ENCODE assay signal across 22 mouse cellular contexts in the genomic region with DNA sequence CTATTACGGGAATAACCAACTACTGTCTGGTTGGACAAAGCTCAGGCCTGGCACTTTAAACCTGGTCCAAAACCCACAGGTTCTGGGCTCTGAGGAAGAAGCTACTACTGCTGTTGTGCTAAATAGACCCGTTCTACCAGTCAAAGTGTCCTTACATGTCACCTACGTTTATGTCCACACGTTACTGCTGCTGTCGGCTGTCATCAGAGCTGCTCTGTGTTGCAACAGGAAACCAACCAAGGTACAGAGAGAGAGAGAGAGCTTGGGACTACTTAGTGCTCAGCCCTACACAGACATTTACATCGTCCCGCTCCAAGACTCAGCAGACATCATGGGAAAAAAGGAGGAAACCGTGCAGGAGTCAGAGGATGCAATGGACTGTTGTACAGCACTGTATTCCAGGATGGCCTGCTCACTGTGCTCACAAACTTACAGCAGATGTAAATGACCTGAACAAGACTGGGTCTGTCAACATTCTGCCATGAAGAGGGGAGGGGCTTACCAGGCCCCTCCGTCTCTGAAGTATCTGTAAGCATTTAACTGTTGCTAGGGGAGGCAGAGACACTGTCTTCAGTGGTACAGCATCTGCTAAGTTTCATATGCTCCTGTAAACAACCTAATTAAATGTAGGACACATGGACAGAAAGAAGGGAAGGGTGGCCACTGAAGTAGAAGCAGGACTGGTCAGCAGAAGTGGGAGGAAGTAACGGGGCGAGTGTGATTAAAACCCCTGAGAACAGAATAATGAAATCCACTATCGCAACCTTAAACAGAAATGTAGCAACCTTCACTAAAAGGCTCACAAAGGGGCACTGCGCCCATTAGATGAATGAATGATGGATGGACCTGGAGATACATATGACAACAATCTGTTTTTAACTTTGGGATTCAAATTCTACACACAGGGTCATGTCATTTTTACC.
DNase-seq lines count a peak whose midpoint lies in the region; ATAC-seq lines count a peak whose summit lies in the region.
"Had no signal": no experiment of that assay in that cellular context is flagged by ENCODE, and none has a peak within 500 bp of the region (broad histone marks: within the 10 kb centered on the region; RNA-seq: fewer than 3 reads in every experiment).

No protein-coding gene starts in this region.

- H3K27me3 ChIP-seq in hindbrain, embryonic 16.5 days (replicated peaks; ENCODE audit: control insufficient read depth, insufficient read depth, low read length) = no peaks in the 10 kb centered on the region
- no peaks in the 10 kb centered on the region for H3K27me3 ChIP-seq in hindbrain, embryonic 14.5 days (ENCODE audit: control insufficient read depth, insufficient read depth, low read length)
- H3K27me3 ChIP-seq in embryonic facial prominence, embryonic 14.5 days (replicated peaks; ENCODE audit: control insufficient read depth, insufficient read depth, low read length) = no peaks in the 10 kb centered on the region
- H3K27me3 ChIP-seq: forebrain, embryonic 13.5 days; liver, embryonic 13.5 days; midbrain, embryonic 12.5 days; neural tube, embryonic 13.5 days had no signal

- H3K4me2 ChIP-seq in hindbrain, embryonic 16.5 days (ENCODE audit: low read length) = no peak overlapping the region
- H3K4me2 ChIP-seq in hindbrain, embryonic 14.5 days (replicated peaks) = no peak overlapping the region
- no peak overlapping the region for H3K4me2 ChIP-seq in embryonic facial prominence, embryonic 14.5 days (ENCODE audit: low read depth, low read length)
- H3K4me2 ChIP-seq: forebrain, embryonic 13.5 days; liver, embryonic 13.5 days; midbrain, embryonic 12.5 days; neural tube, embryonic 13.5 days had no signal

- WGBS in hindbrain, embryonic 16.5 days = 91% methylated on average over 13 of the region's 13 CpGs
- 84% methylated on average over 13 of the region's 13 CpGs for WGBS in hindbrain, embryonic 14.5 days
- WGBS in embryonic facial prominence, embryonic 14.5 days = 71% methylated on average over 13 of the region's 13 CpGs

- H3K4me1 ChIP-seq in hindbrain, embryonic 16.5 days (ENCODE audit: control insufficient read depth, insufficient read depth, low read depth, low read length) = no peaks in the 10 kb centered on the region
- no peaks in the 10 kb centered on the region for H3K4me1 ChIP-seq in hindbrain, embryonic 14.5 days (replicated peaks; ENCODE audit: control insufficient read depth, insufficient read depth, low read length)
- no peaks in the 10 kb centered on the region; the same call in 1 of the 2 replicates for H3K4me1 ChIP-seq in embryonic facial prominence, embryonic 14.5 days (ENCODE audit: control insufficient read depth, insufficient read depth, low read length)
- H3K4me1 ChIP-seq: forebrain, embryonic 13.5 days; midbrain, embryonic 12.5 days had no signal

- H3K9ac ChIP-seq in hindbrain, embryonic 16.5 days (ENCODE audit: low read depth, low read length) = no peak overlapping the region
- H3K9ac ChIP-seq in hindbrain, embryonic 14.5 days = no peak overlapping the region
- no peak overlapping the region for H3K9ac ChIP-seq in embryonic facial prominence, embryonic 14.5 days (ENCODE audit: low read depth, low read length)
- H3K9ac ChIP-seq: forebrain, embryonic 13.5 days; liver, embryonic 13.5 days; midbrain, embryonic 12.5 days; neural tube, embryonic 13.5 days had no signal

- no peak for DNase-seq in hindbrain, embryonic 14.5 days (ENCODE audit: low spot score)
- peak; percentile 69 for DNase-seq in NIH3T3 (ENCODE audit: low read depth)
- no peak for DNase-seq in embryonic facial prominence, embryonic 14.5 days (ENCODE audit: low spot score)
- no peak for DNase-seq in right cerebral cortex, adult 18-20 months
- DNase-seq: adrenal gland, adult 2 months; cerebellum, adult 9-10 months; heart, adult 11 months; heart, postnatal 36 days; kidney, adult 18-20 months; left cerebral cortex, postnatal 4 days; liver, embryonic 13.5 days; thymus, adult 2 months had no signal

- 0 out of 2 replicates have a peak, but pooled peaks have one; percentile 17 for ATAC-seq in hindbrain, embryonic 16.5 days
- ATAC-seq in hindbrain, embryonic 14.5 days (ENCODE audit: low FRiP score) = no peak
- ATAC-seq in embryonic facial prominence, embryonic 14.5 days (ENCODE audit: low read depth) = 0 out of 2 replicates have a peak, but pooled peaks have one; percentile 5
- ATAC-seq in megakaryocyte, adult 5-6 weeks (ENCODE audit: poor library complexity, severe bottlenecking) = peak; percentile 95
- ATAC-seq in CD4-positive, CD25-positive, alpha-beta regulatory T cell, adult 4 months = no peak
- ATAC-seq: forebrain, embryonic 13.5 days; hindbrain, postnatal 0 days had no signal

- H3K27ac ChIP-seq in hindbrain, embryonic 16.5 days (ENCODE audit: low read depth, low read length) = no peak overlapping the region
- no peak overlapping the region for H3K27ac ChIP-seq in hindbrain, embryonic 14.5 days
- no peak overlapping the region for H3K27ac ChIP-seq in embryonic facial prominence, embryonic 14.5 days (replicated peaks; ENCODE audit: low read depth, low read length)
- H3K27ac ChIP-seq: forebrain, embryonic 13.5 days; hindbrain, postnatal 0 days; kidney, postnatal 0 days; layer of hippocampus, adult 2 months; liver, embryonic 13.5 days; macrophage; midbrain, embryonic 12.5 days; neural tube, embryonic 13.5 days had no signal

- H3K36me3 ChIP-seq in hindbrain, embryonic 16.5 days (ENCODE audit: control insufficient read depth, insufficient read depth, low read length) = no peaks in the 10 kb centered on the region
- no peaks in the 10 kb centered on the region for H3K36me3 ChIP-seq in hindbrain, embryonic 14.5 days (replicated peaks; ENCODE audit: control insufficient read depth, insufficient read depth)
- no peaks in the 10 kb centered on the region for H3K36me3 ChIP-seq in embryonic facial prominence, embryonic 14.5 days (ENCODE audit: control insufficient read depth, insufficient read depth, low read length)
- H3K36me3 ChIP-seq: liver, embryonic 13.5 days; midbrain, embryonic 12.5 days; neural tube, embryonic 13.5 days had no signal

- no peak overlapping the region for H3K4me3 ChIP-seq in hindbrain, embryonic 16.5 days (ENCODE audit: low read length)
- H3K4me3 ChIP-seq in hindbrain, embryonic 14.5 days (replicated peaks; ENCODE audit: low read length) = no peak overlapping the region
- H3K4me3 ChIP-seq in embryonic facial prominence, embryonic 14.5 days (ENCODE audit: low read depth, low read length) = no peak overlapping the region
- H3K4me3 ChIP-seq: forebrain, embryonic 13.5 days; layer of hippocampus, adult 2 months; liver, embryonic 13.5 days; midbrain, embryonic 12.5 days; neural tube, embryonic 13.5 days had no signal

- H3K9me3 ChIP-seq in hindbrain, embryonic 16.5 days (ENCODE audit: control insufficient read depth, low read length) = no peaks in the 10 kb centered on the region
- no peaks in the 10 kb centered on the region for H3K9me3 ChIP-seq in hindbrain, embryonic 14.5 days (ENCODE audit: control insufficient read depth, low read length)
- H3K9me3 ChIP-seq in embryonic facial prominence, embryonic 14.5 days (ENCODE audit: control insufficient read depth, low read length) = no peaks in the 10 kb centered on the region
- H3K9me3 ChIP-seq: forebrain, embryonic 13.5 days; liver, embryonic 13.5 days; midbrain, embryonic 12.5 days; neural tube, embryonic 13.5 days had no signal

Comparison
In these comparisons a context has a peak if more than half of its experiments do, and no peak if none do; other contexts are left out.
1. ATAC-seq: peak in hindbrain, embryonic 16.5 days (single experiment), embryonic facial prominence, embryonic 14.5 days (single experiment) and megakaryocyte, adult 5-6 weeks (single experiment); none in hindbrain, embryonic 14.5 days (single experiment) and CD4-positive, CD25-positive, alpha-beta regulatory T cell, adult 4 months (single experiment).